In genomic region chr6:137327718-137328117, GRCm38 (mm10) we compare ENCODE assay signal across 10 mouse cellular contexts.
A peak's percentile ranks its signal among the peaks of the same experiment; 100 is the strongest.
DNase-seq lines count a peak whose midpoint lies in the region; ATAC-seq lines count a peak whose summit lies in the region.
"Had no signal": no experiment of that assay in that cellular context is flagged by ENCODE, and none has a peak within 500 bp of the region (broad histone marks: within the 10 kb centered on the region; RNA-seq: fewer than 3 reads in every experiment).

No protein-coding gene starts in this region.

- no peak overlapping the region for H3K9ac ChIP-seq in midbrain, embryonic 14.5 days (replicated peaks; ENCODE audit: low read length)
- H3K9ac ChIP-seq: liver, embryonic 15.5 days had no signal

- peaks cover 4% of the 10 kb centered on the region; the same call in 1 of the 2 replicates for H3K9me3 ChIP-seq in forebrain, embryonic 10.5 days
- H3K9me3 ChIP-seq in midbrain, embryonic 14.5 days (ENCODE audit: control insufficient read depth, low read length) = no peaks in the 10 kb centered on the region

- WGBS in forebrain, embryonic 10.5 days = 81% methylated on average over 9 of the region's 9 CpGs
- WGBS in midbrain, embryonic 14.5 days = 50% methylated on average over 9 of the region's 9 CpGs

- DNase-seq in 3134 (ENCODE audit: extremely low read depth, insufficient read length, low spot score) (peak; percentile 19), MN1 (ENCODE audit: low spot score) (peak; percentile 51)
- no peak for DNase-seq in forebrain, embryonic 10.5 days (ENCODE audit: extremely low spot score, low spot score)
- peak; percentile 52 for DNase-seq in midbrain, embryonic 14.5 days
- DNase-seq in frontal cortex, postnatal 14 days (ENCODE audit: low spot score in 2 of 2) = no peak
- DNase-seq in heart, postnatal 36 days = no peak
- DNase-seq in embryo, embryonic 11 days = no peak
- DNase-seq: gastrocnemius, postnatal 14 days had no signal

- H3K4me3 ChIP-seq in forebrain, embryonic 10.5 days = no peak overlapping the region
- H3K4me3 ChIP-seq in midbrain, embryonic 14.5 days (replicated peaks; ENCODE audit: low read depth, low read length) = no peak overlapping the region
- H3K4me3 ChIP-seq: liver, embryonic 15.5 days had no signal

- H3K4me2 ChIP-seq in midbrain, embryonic 14.5 days (ENCODE audit: low read length) = no peak overlapping the region
- H3K4me2 ChIP-seq: liver, embryonic 15.5 days had no signal

- no peak for ATAC-seq in midbrain, embryonic 14.5 days (ENCODE audit: low FRiP score, low TSS enrichment)

- no peaks in the 10 kb centered on the region for H3K27me3 ChIP-seq in forebrain, embryonic 10.5 days (ENCODE audit: poor library complexity, severe bottlenecking)
- H3K27me3 ChIP-seq in midbrain, embryonic 14.5 days (ENCODE audit: control insufficient read depth, insufficient read depth, low read length) = no peaks in the 10 kb centered on the region
- H3K27me3 ChIP-seq: liver, embryonic 15.5 days had no signal

- intact Hi-C loops in heart, postnatal 36 days (cut with DNase I) = no loop called here

- peak overlapping the region; percentile 51; the same call in 1 of the 2 replicates for H3K27ac ChIP-seq in forebrain, embryonic 10.5 days
- H3K27ac ChIP-seq in midbrain, embryonic 14.5 days (replicated peaks; ENCODE audit: low read depth, low read length) = no peak overlapping the region
- H3K27ac ChIP-seq: liver, embryonic 15.5 days had no signal

- peaks cover 13% of the 10 kb centered on the region for H3K4me1 ChIP-seq in forebrain, embryonic 10.5 days
- H3K4me1 ChIP-seq in midbrain, embryonic 14.5 days (ENCODE audit: control insufficient read depth, insufficient read depth, low read length) = peaks cover 17% of the 10 kb centered on the region
- H3K4me1 ChIP-seq: liver, embryonic 15.5 days had no signal

- H3K36me3 ChIP-seq in forebrain, embryonic 10.5 days (replicated peaks) = no peaks in the 10 kb centered on the region
- no peaks in the 10 kb centered on the region for H3K36me3 ChIP-seq in midbrain, embryonic 14.5 days (ENCODE audit: control insufficient read depth, insufficient read depth, low read length)
- H3K36me3 ChIP-seq: G1E; liver, embryonic 15.5 days had no signal

Comparison
In these comparisons a context has a peak if more than half of its experiments do, and no peak if none do; other contexts are left out.
1. DNase-seq: peak in 3134 (single experiment), MN1 (single experiment) and midbrain, embryonic 14.5 days (single experiment); none in forebrain, embryonic 10.5 days (single experiment), frontal cortex, postnatal 14 days (0 of 2), heart, postnatal 36 days (0 of 2) and embryo, embryonic 11 days (single experiment).